Mouse (Mus musculus) embryonic facial prominence, embryonic 15.5 days (tissue): ENCODE results near the gene Thnsl2. TPM values are rescaled to one million over a fixed set of nuclear protein-coding genes. Genes with fewer than 3 reads are reported as not detected.

Experiments
- ATAC-seq: fragments of 200-750 bp; cut with Nextera tagmentation; 2 replicates; pipeline ENCODE4 v1.8.0; 2017; ENCODE audit warnings: low read depth, moderate TSS enrichment; ENCODE audit not compliant: insufficient number of reproducible peaks, low FRiP score, low TSS enrichment
- H3K27ac ChIP-seq: fragments of 300-500 bp; sonication (generic); replicated peaks from 2 replicates; pipeline ENCODE4 v1.5.1; 2015; ENCODE audit warnings: mild to moderate bottlenecking, inconsistent platforms
- H3K27me3 ChIP-seq: fragments of 300-500 bp; sonication (generic); 2 replicates; pipeline ENCODE4 v1.6.1; 2015; ENCODE audit warnings: inconsistent platforms
- H3K36me3 ChIP-seq: fragments of 300-500 bp; sonication (generic); 2 replicates; pipeline ENCODE4 v1.6.1; 2015; ENCODE audit warnings: mild to moderate bottlenecking, inconsistent platforms
- H3K4me1 ChIP-seq: fragments of 300-500 bp; sonication (generic); 2 replicates; pipeline ENCODE4 v1.6.1; 2015; ENCODE audit warnings: inconsistent platforms
- H3K4me2 ChIP-seq: fragments of 300-500 bp; sonication (generic); replicated peaks from 2 replicates; pipeline ENCODE4 v1.6.1; 2015; ENCODE audit warnings: mild to moderate bottlenecking, inconsistent platforms
- H3K4me3 ChIP-seq: fragments of 300-500 bp; sonication (generic); replicated peaks from 2 replicates; pipeline ENCODE4 v1.5.1; 2015; ENCODE audit warnings: mild to moderate bottlenecking, inconsistent platforms
- H3K9ac ChIP-seq: fragments of 300-500 bp; sonication (generic); 2 replicates; pipeline ENCODE4 v1.6.1; 2015; ENCODE audit warnings: inconsistent platforms
- H3K9me3 ChIP-seq: fragments of 300-500 bp; sonication (generic); replicated peaks from 2 replicates; pipeline ENCODE4 v1.6.1; 2016; ENCODE audit warnings: inconsistent platforms
- WGBS: fragments of 180-500 bp; shearing (Covaris S2); methylation state at CpG from one replicate; pipeline ENCODE4 v1.1.7; 2015; 5-methylcytosine and 5-hydroxymethylcytosine counted together
- polyA plus RNA-seq: library from polyadenylated mRNA; unstranded; fragments of >200 nt; fragmentation: Nextera tagmentation; extraction: Ambion mirVana; gene quantifications from 2 replicates; pipeline ENCODE4 v1.2.1, GENCODE M21; 2015

Gene Thnsl2
- polyA plus RNA-seq, 1 experiment from 2014 or later: 8.3 TPM

- Histone ChIP-seq H3K4me2 (no peak overlapping the region), H3K9me3 (no peaks in the 10 kb centered on the region), H3K4me3 (no peak overlapping the region), H3K27me3 (0 out of 2 replicates have a peak, but pooled peaks cover 2% of the 10 kb centered on the region), H3K36me3 (no peaks in the 10 kb centered on the region), H3K4me1 (no peaks in the 10 kb centered on the region), H3K27ac (no peak overlapping the region), H3K9ac (no peak overlapping the region)
- no peak for ATAC-seq
- WGBS: 79% methylated on average over 1 of the region's 1 CpGs
Observed at GRCm38 (mm10) chr6:71130269-71130668, 14.0 kb downstream of the Thnsl2 start.

GRCm38 (mm10) chr6:71129071-71129470 lies 15.2 kb downstream of the Thnsl2 start:
- no peak overlapping the region for H3K27ac ChIP-seq
- no peak overlapping the region for H3K4me3 ChIP-seq
- no peaks in the 10 kb centered on the region for H3K36me3 ChIP-seq
- H3K9ac ChIP-seq: no peak overlapping the region
- no peaks in the 10 kb centered on the region for H3K4me1 ChIP-seq
- no peaks in the 10 kb centered on the region for H3K9me3 ChIP-seq
- H3K27me3 ChIP-seq: 0 out of 2 replicates have a peak, but pooled peaks cover 2% of the 10 kb centered on the region
- no peak overlapping the region for H3K4me2 ChIP-seq
- WGBS: 54% methylated on average over 4 of the region's 4 CpGs
- ATAC-seq: no peak

- 64% methylated on average over 3 of the region's 3 CpGs for WGBS
Observed at GRCm38 (mm10) chr6:71126290-71126689, 17.9 kb downstream of the Thnsl2 start.

GRCm38 (mm10) chr6:71125043-71125893 lies 19.0 kb downstream of the Thnsl2 start:
- H3K27me3 ChIP-seq: 0 out of 2 replicates have a peak, but pooled peaks cover 2% of the 10 kb centered on the region
- H3K9ac ChIP-seq: no peak overlapping the region
- H3K9me3 ChIP-seq: no peaks in the 10 kb centered on the region
- H3K4me3 ChIP-seq: no peak overlapping the region
- WGBS: 6% methylated on average over 3 of the region's 3 CpGs
- H3K4me1 ChIP-seq: no peaks in the 10 kb centered on the region
- no peak overlapping the region for H3K4me2 ChIP-seq
- no peaks in the 10 kb centered on the region for H3K36me3 ChIP-seq
- H3K27ac ChIP-seq: no peak overlapping the region
- ATAC-seq: 0 out of 2 replicates have a peak, but pooled peaks have one; percentile 24

More at GRCm38 (mm10) chr6:71126290-71126689, 17.9 kb downstream of the Thnsl2 start:
- Histone ChIP-seq H3K9ac (no peak overlapping the region), H3K27ac (no peak overlapping the region), H3K4me2 (no peak overlapping the region), H3K4me1 (no peaks in the 10 kb centered on the region), H3K36me3 (no peaks in the 10 kb centered on the region), H3K4me3 (no peak overlapping the region), H3K27me3 (0 out of 2 replicates have a peak, but pooled peaks cover 2% of the 10 kb centered on the region), H3K9me3 (no peaks in the 10 kb centered on the region)
- ATAC-seq: no peak

- H3K27me3 ChIP-seq: no peaks in the 10 kb centered on the region
- WGBS: 11% methylated on average over 10 of the region's 10 CpGs
- H3K36me3 ChIP-seq: no peaks in the 10 kb centered on the region
- H3K4me2 ChIP-seq: no peak overlapping the region
- H3K27ac ChIP-seq: no peak overlapping the region
- H3K4me1 ChIP-seq: no peaks in the 10 kb centered on the region
- no peaks in the 10 kb centered on the region for H3K9me3 ChIP-seq
- no peak overlapping the region for H3K9ac ChIP-seq
- H3K4me3 ChIP-seq: no peak overlapping the region
- ATAC-seq: no peak
Observed at GRCm38 (mm10) chr6:71119577-71120254, 24.5 kb downstream of the Thnsl2 start.

- no peak for ATAC-seq
- no peaks in the 10 kb centered on the region for H3K27me3 ChIP-seq
- no peak overlapping the region for H3K4me3 ChIP-seq
- no peaks in the 10 kb centered on the region for H3K4me1 ChIP-seq
- no peak overlapping the region for H3K9ac ChIP-seq
- WGBS: 56% methylated on average over 11 of the region's 11 CpGs
- H3K9me3 ChIP-seq: no peaks in the 10 kb centered on the region
- H3K36me3 ChIP-seq: no peaks in the 10 kb centered on the region
- no peak overlapping the region for H3K27ac ChIP-seq
- no peak overlapping the region for H3K4me2 ChIP-seq
Observed at GRCm38 (mm10) chr6:71111419-71112113, 32.7 kb downstream of the Thnsl2 start.

GRCm38 (mm10) chr6:71106170-71106945 lies 37.9 kb downstream of the Thnsl2 start:
- no peak for ATAC-seq
- no peak overlapping the region for H3K4me2 ChIP-seq
- no peaks in the 10 kb centered on the region for H3K36me3 ChIP-seq
- no peak overlapping the region for H3K4me3 ChIP-seq
- H3K4me1 ChIP-seq: no peaks in the 10 kb centered on the region
- no peak overlapping the region for H3K9ac ChIP-seq
- no peak overlapping the region for H3K27ac ChIP-seq
- 56% methylated on average over 19 of the region's 19 CpGs for WGBS
- no peaks in the 10 kb centered on the region for H3K27me3 ChIP-seq
- H3K9me3 ChIP-seq: no peaks in the 10 kb centered on the region

- Histone ChIP-seq H3K4me3 (no peak overlapping the region), H3K27me3 (no peaks in the 10 kb centered on the region), H3K4me1 (no peaks in the 10 kb centered on the region), H3K36me3 (no peaks in the 10 kb centered on the region), H3K9me3 (no peaks in the 10 kb centered on the region), H3K9ac (no peak overlapping the region), H3K4me2 (no peak overlapping the region), H3K27ac (no peak overlapping the region)
- ATAC-seq: no peak
- 88% methylated on average over 3 of the region's 3 CpGs for WGBS
Observed at GRCm38 (mm10) chr6:71096126-71096525, 48.1 kb downstream of the Thnsl2 start.

- Histone ChIP-seq H3K27me3 (no peaks in the 10 kb centered on the region), H3K4me1 (no peaks in the 10 kb centered on the region), H3K4me2 (no peak overlapping the region), H3K27ac (no peak overlapping the region), H3K36me3 (no peaks in the 10 kb centered on the region), H3K4me3 (no peak overlapping the region), H3K9me3 (no peaks in the 10 kb centered on the region), H3K9ac (no peak overlapping the region)
- 62% methylated on average over 5 of the region's 5 CpGs for WGBS
- ATAC-seq: no peak
Observed at GRCm38 (mm10) chr6:71094693-71095092, 49.5 kb downstream of the Thnsl2 start.

GRCm38 (mm10) chr6:71093686-71094085 lies 50.6 kb downstream of the Thnsl2 start:
- Histone ChIP-seq H3K4me1 (0 out of 2 replicates have a peak, but pooled peaks cover 6% of the 10 kb centered on the region), H3K9ac (no peak overlapping the region), H3K27me3 (no peaks in the 10 kb centered on the region), H3K27ac (no peak overlapping the region), H3K4me2 (no peak overlapping the region), H3K9me3 (no peaks in the 10 kb centered on the region), H3K36me3 (no peaks in the 10 kb centered on the region), H3K4me3 (no peak overlapping the region)
- no peak for ATAC-seq
- 79% methylated on average over 6 of the region's 6 CpGs for WGBS
